Mouse (Mus musculus): ENCODE data around the gene Agrn. TPM values are rescaled to one million over a fixed set of nuclear protein-coding genes. Genes with fewer than 3 reads are reported as not detected.

Agrn gene
- 198 and 200 TPM in 2 replicates for polyA plus RNA-seq (2012; rRNA removed)

GRCm38 (mm10) chr4:156197131-156197828, at the start of gene Agrn:
Agrn (minus strand) TSS chr4:156197488.
- DNase-seq (ENCODE audit: extremely low spot score in 1 of 2, low spot score in 1 of 2): no peak

GRCm38 (mm10) chr4:156236651-156237447, 39.6 kb upstream of the Agrn start:
- no peak for DNase-seq (ENCODE audit: extremely low spot score in 1 of 2, low spot score in 1 of 2)

GRCm38 (mm10) chr4:156235808-156236533, 38.7 kb upstream of the Agrn start, which contains the start of gene Noc2l:
Noc2l (plus strand) TSS chr4:156236010.
- peak; percentile 67 to 90 for DNase-seq (ENCODE audit: extremely low spot score in 1 of 2, low spot score in 1 of 2)

- no peak for DNase-seq (ENCODE audit: extremely low spot score in 1 of 2, low spot score in 1 of 2)
Measured at GRCm38 (mm10) chr4:156235360-156235770, 38.1 kb upstream of the Agrn start.

- peak in 1 of 2 experiments; percentile 72 for DNase-seq (ENCODE audit: extremely low spot score in 1 of 2, low spot score in 1 of 2)
Measured at GRCm38 (mm10) chr4:156234701-156235213, 37.5 kb upstream of the Agrn start, which contains the start of gene Plekhn1. Plekhn1 (minus strand) TSS chr4:156234857.

- DNase-seq (ENCODE audit: extremely low spot score in 1 of 2, low spot score in 1 of 2): no peak
Measured at GRCm38 (mm10) chr4:156234021-156234501, 36.8 kb upstream of the Agrn start.

GRCm38 (mm10) chr4:156228393-156229024, 31.2 kb upstream of the Agrn start:
- DNase-seq (ENCODE audit: extremely low spot score in 1 of 2, low spot score in 1 of 2): peak in 1 of 2 experiments; percentile 72

- DNase-seq (ENCODE audit: extremely low spot score in 1 of 2, low spot score in 1 of 2): no peak
Measured at GRCm38 (mm10) chr4:156227752-156228392, 30.6 kb upstream of the Agrn start.

- DNase-seq (ENCODE audit: extremely low spot score in 1 of 2, low spot score in 1 of 2): no peak
Measured at GRCm38 (mm10) chr4:156224276-156224675, 27.0 kb upstream of the Agrn start.

GRCm38 (mm10) chr4:156219936-156220335, 22.6 kb upstream of the Agrn start:
- no peak for DNase-seq (ENCODE audit: extremely low spot score in 1 of 2, low spot score in 1 of 2)

- DNase-seq (ENCODE audit: extremely low spot score in 1 of 2, low spot score in 1 of 2): no peak
Measured at GRCm38 (mm10) chr4:156217838-156218237, 20.6 kb upstream of the Agrn start.

GRCm38 (mm10) chr4:156217022-156217669, 19.9 kb upstream of the Agrn start:
- DNase-seq (ENCODE audit: extremely low spot score in 1 of 2, low spot score in 1 of 2): no peak

GRCm38 (mm10) chr4:156216196-156216595, 18.9 kb upstream of the Agrn start:
- no peak for DNase-seq (ENCODE audit: extremely low spot score in 1 of 2, low spot score in 1 of 2)

- no peak for DNase-seq (ENCODE audit: extremely low spot score in 1 of 2, low spot score in 1 of 2)
Measured at GRCm38 (mm10) chr4:156215649-156216048, 18.4 kb upstream of the Agrn start, which contains the start of gene Perm1. Perm1 (plus strand) TSS chr4:156215868.

GRCm38 (mm10) chr4:156213134-156213533, 15.8 kb upstream of the Agrn start:
- no peak for DNase-seq (ENCODE audit: extremely low spot score in 1 of 2, low spot score in 1 of 2)

GRCm38 (mm10) chr4:156209963-156210635, 12.8 kb upstream of the Agrn start:
- DNase-seq (ENCODE audit: extremely low spot score in 1 of 2, low spot score in 1 of 2): no peak

- DNase-seq (ENCODE audit: extremely low spot score in 1 of 2, low spot score in 1 of 2): no peak
Measured at GRCm38 (mm10) chr4:156208872-156209271, 11.6 kb upstream of the Agrn start.

GRCm38 (mm10) chr4:156203413-156204131, 6.3 kb upstream of the Agrn start:
- DNase-seq (ENCODE audit: extremely low spot score in 1 of 2, low spot score in 1 of 2): no peak
